Mouse (Mus musculus): ENCODE data around the gene Cxcl9.

GRCm38 (mm10) chr5:92348794-92349413, 21.0 kb upstream of the Cxcl9 start, which contains the start of gene Cxcl10:
- TF ChIP-seq EP300 (IDR thresholded peaks at IDR 0.05; ENCODE audit: low read depth) (no peak), CTCF (IDR thresholded peaks at IDR 0.05; ENCODE audit: low read depth) (no peak)
